Mouse (Mus musculus) small intestine, adult 2 months (tissue): ENCODE measurements around the gene Itgb1bp2. TPM values are rescaled to one million over a fixed set of nuclear protein-coding genes. Genes with fewer than 3 reads are reported as not detected.

ENCODE experiments used
- H3K27ac ChIP-seq: fragments of 200-500 bp; 2 replicates; pipeline ENCODE4 v1.5.1; 2012; ENCODE audit warnings: low read depth, low read length, control low read depth, inconsistent platforms; ENCODE audit not compliant: insufficient read depth
- H3K27me3 ChIP-seq: fragments of 200-500 bp; 2 replicates; pipeline ENCODE4 v1.6.1; 2012; ENCODE audit warnings: mild to moderate bottlenecking, moderate library complexity, low read length, inconsistent platforms; ENCODE audit not compliant: control insufficient read depth, insufficient read depth
- H3K36me3 ChIP-seq: fragments of 200-500 bp; 2 replicates; pipeline ENCODE4 v1.6.1; 2012; ENCODE audit warnings: mild to moderate bottlenecking, low read length, control low read depth, inconsistent platforms; ENCODE audit not compliant: control insufficient read depth, insufficient read depth
- H3K4me1 ChIP-seq: fragments of 200-500 bp; 2 replicates; pipeline ENCODE4 v1.6.1; 2012; ENCODE audit warnings: low read length, inconsistent platforms, mixed read lengths; ENCODE audit not compliant: control insufficient read depth, insufficient read depth, insufficient read length
- H3K4me3 ChIP-seq: fragments of 200-500 bp; 2 replicates; pipeline ENCODE4 v1.5.1; 2012; ENCODE audit warnings: low read depth, mild to moderate bottlenecking, control low read depth, inconsistent platforms, low read length, moderate library complexity
- CTCF ChIP-seq: fragments of 200-500 bp; IDR thresholded peaks from 2 replicates; pipeline ENCODE4 v1.5.1; 2012; ENCODE audit warnings: low read depth, mild to moderate bottlenecking, control low read depth, inconsistent platforms, low read length, moderate library complexity, mixed read lengths; ENCODE audit not compliant: insufficient replicate concordance, insufficient read length; ENCODE audit errors: extremely low read depth
- POLR2A ChIP-seq: fragments of 200-500 bp; IDR thresholded peaks from 2 replicates; pipeline ENCODE4 v1.6.1; 2012; ENCODE audit warnings: low read depth, mild to moderate bottlenecking, control low read depth, inconsistent platforms, low read length, moderate library complexity
- WGBS: fragments of 180-500 bp; shearing (Covaris S2); methylation state at CpG from one replicate; pipeline ENCODE4 v1.1.7; 2018; 5-methylcytosine and 5-hydroxymethylcytosine counted together
- polyA plus RNA-seq: library from polyadenylated mRNA; depleted of rRNA; stranded (reverse); fragments of >200 nt; gene quantifications from 2 replicates; pipeline ENCODE4 v1.2.3, GENCODE M21; 2012; rRNA removed

Itgb1bp2 gene
- polyA plus RNA-seq, result 0.20 TPM in 1 of 2 replicates, not detected in the other

DNA sequence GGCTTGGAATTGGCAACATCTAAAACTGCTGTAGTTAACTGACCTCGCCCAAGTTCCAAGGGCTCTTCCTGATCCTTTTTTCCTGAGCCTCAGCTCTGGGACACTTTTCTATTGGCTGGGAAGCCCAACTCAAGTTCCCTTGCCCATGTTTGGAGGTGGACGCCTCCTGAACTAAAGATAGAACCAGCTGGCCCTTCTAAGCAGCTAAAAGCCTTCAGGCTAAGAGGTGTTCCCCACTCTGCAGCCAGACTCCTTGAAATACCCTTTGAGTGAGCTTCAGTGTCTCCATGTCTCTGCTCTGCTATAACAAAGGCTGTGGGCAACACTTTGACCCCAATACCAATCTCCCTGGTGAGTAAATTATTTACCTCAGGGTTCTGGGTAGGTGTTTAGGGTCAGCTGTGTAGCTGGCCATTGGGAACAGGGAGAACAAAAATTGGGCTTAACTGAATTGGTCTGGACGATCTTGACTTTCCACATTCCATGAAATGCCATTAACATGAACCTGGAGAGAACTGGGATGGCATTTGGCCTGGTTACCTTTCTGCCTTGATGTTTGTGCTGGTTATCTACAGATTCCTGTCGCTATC, at the start of gene Itgb1bp2:
TSS of gene Itgb1bp2 (plus strand) at position 203 of the 590 bp plus-strand sequence.
- Histone ChIP-seq H3K27ac (no peak within 1 kb of the TSS), H3K36me3 (peaks cover 31% of the 10 kb centered on the region), H3K4me1 (no peaks in the 10 kb centered on the region), H3K27me3 (no peaks in the 10 kb centered on the region), H3K4me3 (no peak within 1 kb of the TSS)
- TF ChIP-seq CTCF (no peak), POLR2A (no peak)
- 67% methylated on average over 4 of the region's 4 CpGs for WGBS

DNA sequence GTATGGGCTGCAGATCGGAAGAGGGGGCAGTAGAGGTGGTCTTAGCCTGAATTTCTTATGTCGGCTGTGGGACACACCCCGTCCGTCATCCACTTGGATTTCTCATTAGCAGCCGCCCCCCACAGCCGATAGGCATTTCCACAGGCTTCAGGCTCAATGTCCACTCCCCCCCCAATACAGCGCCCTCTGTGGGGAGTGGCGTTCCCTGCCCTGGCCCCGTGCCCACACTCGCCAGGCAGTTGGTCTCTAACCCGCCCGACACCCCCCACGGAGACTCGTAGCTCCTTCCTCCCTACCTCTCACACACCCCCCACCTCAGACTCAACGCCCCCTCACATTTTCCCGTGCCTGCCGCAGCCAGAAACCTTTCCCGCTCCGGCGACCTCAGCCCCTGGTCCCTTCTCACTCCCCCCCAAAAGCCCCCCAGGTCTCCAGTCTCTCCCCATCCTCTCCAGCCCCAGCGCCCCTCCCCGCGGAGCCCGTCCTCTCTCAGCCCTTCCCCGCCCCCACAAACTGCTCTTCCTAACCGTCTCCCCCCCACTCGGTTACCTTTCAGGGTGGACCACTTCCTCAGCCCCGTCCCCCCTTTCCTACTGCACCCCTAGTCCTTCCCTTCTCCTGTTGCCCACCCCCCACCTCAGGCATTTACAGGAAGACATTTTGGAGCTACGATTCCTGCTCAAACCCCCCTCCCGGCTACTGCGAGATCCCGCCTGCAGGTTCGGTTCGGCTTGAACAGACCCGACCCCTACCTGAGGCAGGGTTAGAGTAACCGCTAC, 29.8 kb upstream of the Itgb1bp2 start:
- Histone ChIP-seq H3K27me3 (no peaks in the 10 kb centered on the region), H3K4me3 (peak overlapping the region; percentile 100), H3K27ac (no peak overlapping the region; the same call in 1 of the 2 replicates), H3K4me1 (no peaks in the 10 kb centered on the region), H3K36me3 (no peaks in the 10 kb centered on the region)
- WGBS, result 13% methylated on average over 36 of the region's 36 CpGs
- TF ChIP-seq POLR2A (no peak), CTCF (no peak)

DNA sequence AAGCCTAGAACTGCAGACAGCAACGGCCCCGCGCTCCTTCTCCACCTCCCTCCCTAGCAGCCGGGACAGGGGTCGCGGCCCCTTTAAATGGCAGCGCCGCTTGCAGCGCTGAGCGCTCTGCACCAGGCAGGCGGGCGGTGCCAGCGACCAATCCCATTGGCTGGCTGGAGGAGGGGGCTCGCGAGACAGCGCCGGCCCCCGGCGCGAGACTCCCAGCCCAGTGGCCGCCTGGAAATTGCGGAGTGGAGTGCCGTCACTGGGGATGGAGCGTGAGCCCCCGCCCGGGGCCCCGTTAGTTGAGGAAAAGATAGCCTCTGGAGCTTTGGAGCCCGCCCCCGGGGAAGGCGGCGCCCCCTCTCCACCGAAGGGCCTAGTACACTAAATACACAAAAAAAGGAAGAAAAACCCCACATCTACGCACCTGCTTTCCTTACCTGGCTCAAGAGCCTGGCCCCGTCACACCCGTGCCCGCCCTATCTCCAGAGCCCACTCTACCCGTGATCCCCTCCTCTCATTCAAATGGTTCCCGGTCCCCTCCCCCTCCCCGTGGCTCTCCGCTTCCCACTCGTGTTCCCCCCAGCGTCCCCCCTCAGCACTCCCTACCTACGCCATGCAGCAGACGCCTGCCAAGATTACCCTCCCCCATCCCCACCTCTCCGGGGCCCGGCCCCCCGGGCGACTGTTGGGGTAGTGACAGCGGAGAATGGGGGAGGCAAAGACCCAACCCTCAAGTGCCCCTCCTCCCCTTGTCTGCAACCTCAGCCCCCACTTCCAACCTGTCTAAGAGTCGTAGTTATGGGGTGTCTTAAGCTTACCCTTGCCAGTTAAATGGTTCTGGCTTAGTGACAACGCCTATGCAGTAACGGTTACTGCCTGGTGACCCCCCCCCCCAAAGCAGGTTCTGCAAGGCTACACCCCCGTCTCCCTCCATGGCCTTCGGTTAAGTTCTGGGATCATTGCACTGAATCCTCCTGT, 28.9 kb upstream of the Itgb1bp2 start:
- no peak for TF ChIP-seq POLR2A
- no peak for TF ChIP-seq CTCF
- Histone ChIP-seq H3K4me1 (no peaks in the 10 kb centered on the region), H3K36me3 (no peaks in the 10 kb centered on the region), H3K27ac (no peak overlapping the region; the same call in 1 of the 2 replicates), H3K4me3 (peak overlapping the region; percentile 100), H3K27me3 (no peaks in the 10 kb centered on the region)
- WGBS, result 10% methylated on average over 54 of the region's 54 CpGs

DNA sequence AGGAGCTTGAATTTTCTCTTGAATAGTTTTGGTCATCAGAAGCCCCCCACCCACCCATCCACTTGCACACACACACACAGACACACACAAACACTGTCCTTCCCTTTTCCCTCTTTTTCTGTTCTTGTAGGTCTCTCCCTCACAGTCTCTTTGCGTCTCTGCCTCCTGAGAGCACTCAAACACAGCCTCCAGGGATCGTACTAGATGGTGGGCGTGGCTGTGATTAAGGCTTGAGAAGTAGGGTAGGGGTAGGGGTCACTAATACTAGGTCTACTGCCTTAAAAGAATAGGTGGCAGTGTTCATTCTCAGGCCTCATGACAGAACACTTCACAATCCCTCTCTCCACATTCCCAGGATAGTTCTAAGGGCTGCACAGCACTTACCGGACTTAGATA, 28.2 kb upstream of the Itgb1bp2 start, which contains the start of gene Zmym3:
TSS of gene Zmym3 (minus strand) at position 150 of the 396 bp plus-strand sequence.
- no peaks in the 10 kb centered on the region for H3K36me3 ChIP-seq
- TF ChIP-seq POLR2A, result no peak
- TF ChIP-seq CTCF, result no peak
- WGBS, result 27% methylated on average over 4 of the region's 4 CpGs

DNA sequence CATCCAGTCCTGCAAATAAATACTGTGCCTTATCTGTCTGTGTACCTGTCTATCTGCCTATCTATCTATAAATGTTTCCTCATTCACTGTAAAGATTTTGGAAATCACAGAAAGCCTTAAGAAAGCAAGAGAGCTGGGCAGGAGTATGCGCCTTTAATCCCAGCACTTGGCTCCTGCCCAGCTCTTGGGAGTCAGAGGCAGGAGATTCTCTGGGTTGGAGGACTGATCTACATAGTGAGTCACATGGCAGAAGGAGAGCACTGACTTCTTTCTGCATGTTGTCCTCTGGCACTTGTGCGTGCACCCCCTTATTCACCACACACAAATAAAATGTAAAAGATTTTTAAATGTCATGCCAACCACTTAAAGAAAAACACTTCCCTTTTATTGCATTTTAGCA, 25.4 kb upstream of the Itgb1bp2 start:
- Histone ChIP-seq H3K36me3 (no peaks in the 10 kb centered on the region), H3K27ac (no peak overlapping the region), H3K4me3 (no peak overlapping the region), H3K4me1 (no peaks in the 10 kb centered on the region), H3K27me3 (no peaks in the 10 kb centered on the region)
- WGBS, result 90% methylated on average over 2 of the region's 2 CpGs
- TF ChIP-seq CTCF (no peak), POLR2A (no peak)

More for the DNA sequence above, 28.2 kb upstream of the Itgb1bp2 start, which contains the start of gene Zmym3:
- Histone ChIP-seq H3K4me3 (peak within 1 kb of the TSS; percentile 100), H3K27me3 (no peaks in the 10 kb centered on the region), H3K4me1 (no peaks in the 10 kb centered on the region), H3K27ac (no peak within 1 kb of the TSS)

DNA sequence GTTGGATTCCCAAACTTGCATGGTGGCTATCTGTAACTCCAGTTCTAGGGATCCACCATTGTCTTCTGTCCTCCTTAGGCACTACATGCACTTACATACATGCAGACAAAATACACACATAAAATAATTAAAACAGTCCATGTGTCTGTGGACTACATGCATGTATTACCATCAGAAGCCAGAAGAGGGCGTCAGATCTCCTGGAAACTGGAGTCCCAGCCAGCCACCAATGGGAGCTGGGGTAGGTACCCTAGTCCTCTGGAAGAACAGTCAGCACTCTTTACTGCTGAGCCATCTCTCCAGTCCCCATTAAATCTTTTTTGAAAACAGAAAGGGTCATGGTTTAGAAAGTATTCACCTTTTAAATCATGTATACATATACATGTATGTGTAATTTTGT, 21.1 kb upstream of the Itgb1bp2 start:
- H3K27ac ChIP-seq, result no peak overlapping the region
- H3K4me1 ChIP-seq, result 0 out of 2 replicates have a peak, but pooled peaks cover 1% of the 10 kb centered on the region
- no peak for TF ChIP-seq POLR2A
- peak; percentile 38; the same call in 1 of the 2 replicates for TF ChIP-seq CTCF
- 6% methylated on average over 1 of the region's 1 CpGs for WGBS
- H3K36me3 ChIP-seq, result peaks cover 4% of the 10 kb centered on the region; the same call in 1 of the 2 replicates
- H3K4me3 ChIP-seq, result no peak overlapping the region
- no peaks in the 10 kb centered on the region for H3K27me3 ChIP-seq

DNA sequence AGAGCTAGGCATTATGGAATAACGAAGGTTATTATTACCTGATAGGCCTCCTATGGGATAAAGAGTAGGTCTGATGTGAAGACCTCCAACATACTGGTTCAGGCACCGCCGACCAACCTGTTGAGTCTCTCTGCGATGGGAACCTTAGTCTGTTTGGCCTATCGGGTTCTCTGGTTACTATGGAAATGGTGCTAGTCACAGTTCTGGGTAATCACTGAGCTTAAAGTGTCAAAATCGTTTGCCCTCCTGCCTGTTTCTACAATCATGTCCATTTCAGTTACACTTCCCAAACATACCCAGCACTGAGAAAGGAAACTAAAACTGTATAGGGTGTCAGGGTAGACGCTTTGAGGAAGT, 20.1 kb upstream of the Itgb1bp2 start:
- 16% methylated on average over 7 of the region's 7 CpGs for WGBS
- TF ChIP-seq POLR2A (no peak), CTCF (no peak)
- Histone ChIP-seq H3K27ac (peak overlapping the region; percentile 100), H3K4me3 (peak overlapping the region; percentile 35; the same call in 1 of the 2 replicates), H3K27me3 (no peaks in the 10 kb centered on the region), H3K4me1 (0 out of 2 replicates have a peak, but pooled peaks cover 1% of the 10 kb centered on the region), H3K36me3 (peaks cover 9% of the 10 kb centered on the region; the same call in 1 of the 2 replicates)
